Mouse (Mus musculus): ENCODE data around the gene Nsf.

Gene Nsf

GRCm38 (mm10) chr11:103937976-103938728 is 15.7 kb downstream of the Nsf start:
- no peak for DNase-seq

- peak; percentile 54 for DNase-seq
Measured at GRCm38 (mm10) chr11:103937451-103937850, 16.4 kb downstream of the Nsf start.

GRCm38 (mm10) chr11:103935717-103936116 is 18.1 kb downstream of the Nsf start:
- DNase-seq = no peak

GRCm38 (mm10) chr11:103933886-103934285 is 20.0 kb downstream of the Nsf start:
- no peak for DNase-seq

- no peak for DNase-seq
Measured at GRCm38 (mm10) chr11:103923957-103924356, 29.9 kb downstream of the Nsf start.

DNA sequence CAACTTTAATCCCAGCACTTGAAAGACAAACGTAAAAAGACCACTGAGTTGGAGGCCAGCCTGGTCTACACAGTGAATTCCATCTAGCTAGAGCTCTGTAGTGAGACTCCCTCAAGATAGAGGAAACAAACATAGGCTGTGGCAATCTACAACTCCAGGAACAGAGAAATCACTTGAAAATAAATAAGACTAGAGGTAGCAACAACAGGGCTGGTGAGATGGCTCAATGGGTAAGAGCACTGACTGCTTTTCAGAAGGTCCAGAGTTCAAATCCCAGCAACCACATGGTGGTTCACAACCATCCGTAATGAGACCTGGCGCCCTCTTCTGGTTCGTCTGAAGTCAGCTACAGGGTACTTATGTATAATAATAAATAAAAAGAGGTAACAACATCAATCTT is 30.6 kb downstream of the Nsf start:
- DNase-seq = no peak

GRCm38 (mm10) chr11:103922812-103923211 is 31.0 kb downstream of the Nsf start:
- no peak for DNase-seq

DNA sequence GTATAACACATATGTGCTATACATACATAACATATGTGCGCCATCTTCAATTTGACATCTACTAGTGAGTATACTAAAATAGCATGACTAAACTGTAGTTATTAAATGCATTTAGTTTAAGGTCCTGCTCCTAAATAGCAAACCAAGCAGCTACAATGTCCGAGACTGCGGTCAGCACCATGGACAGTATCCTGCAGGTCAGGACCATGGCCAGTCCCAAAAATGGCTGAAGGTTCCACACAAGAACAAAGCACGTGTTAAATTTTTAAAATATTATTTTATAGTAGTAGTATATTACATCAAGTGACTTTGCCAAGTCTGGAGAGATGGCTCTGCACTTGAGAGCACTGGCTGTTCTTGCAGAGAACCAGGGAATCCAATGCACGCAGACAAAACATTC is 33.2 kb downstream of the Nsf start:
- DNase-seq = no peak

DNA sequence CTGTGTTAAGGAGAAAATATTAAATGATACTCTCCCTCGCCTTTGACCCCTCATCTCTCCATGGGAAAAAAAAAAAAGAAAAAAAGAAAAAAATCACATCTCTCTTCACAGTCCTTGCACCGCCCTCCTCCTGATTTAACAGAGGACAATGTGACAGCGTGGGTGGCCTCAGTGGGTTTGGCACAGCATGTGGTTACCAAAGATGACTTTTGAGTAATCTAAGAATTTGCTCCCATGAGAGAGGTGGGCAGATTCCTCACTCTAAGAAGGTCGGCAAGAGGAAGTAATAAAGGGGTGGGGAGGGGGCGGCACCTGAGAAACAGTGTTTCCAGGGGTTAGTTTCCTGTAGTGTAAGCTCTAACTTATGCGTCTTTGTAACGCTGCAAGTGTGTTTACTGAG is 37.0 kb downstream of the Nsf start:
- peak; percentile 51 for DNase-seq

DNA sequence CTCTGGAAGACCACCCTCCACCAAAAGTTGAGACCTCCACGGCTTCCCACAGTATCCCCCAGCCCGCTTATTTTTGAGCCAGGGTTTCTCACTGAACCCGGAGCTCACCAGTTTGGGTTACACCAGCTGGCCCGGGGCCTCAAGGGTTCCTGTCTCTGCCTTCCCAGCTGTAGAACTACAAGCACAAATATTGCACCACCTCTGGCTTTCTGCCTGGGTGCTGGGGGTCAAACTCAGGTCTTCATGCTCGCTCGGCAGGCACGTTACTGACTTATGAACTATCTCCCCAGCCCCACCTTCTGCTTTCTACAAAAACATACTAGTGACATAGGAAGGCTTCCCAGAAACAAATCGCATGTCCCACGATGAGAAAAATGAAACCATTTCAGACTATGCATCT is 38.2 kb downstream of the Nsf start:
- no peak for DNase-seq

GRCm38 (mm10) chr11:103910993-103911585 is 42.8 kb downstream of the Nsf start:
- no peak for DNase-seq

GRCm38 (mm10) chr11:103910531-103910930 is 43.3 kb downstream of the Nsf start:
- DNase-seq = no peak

DNA sequence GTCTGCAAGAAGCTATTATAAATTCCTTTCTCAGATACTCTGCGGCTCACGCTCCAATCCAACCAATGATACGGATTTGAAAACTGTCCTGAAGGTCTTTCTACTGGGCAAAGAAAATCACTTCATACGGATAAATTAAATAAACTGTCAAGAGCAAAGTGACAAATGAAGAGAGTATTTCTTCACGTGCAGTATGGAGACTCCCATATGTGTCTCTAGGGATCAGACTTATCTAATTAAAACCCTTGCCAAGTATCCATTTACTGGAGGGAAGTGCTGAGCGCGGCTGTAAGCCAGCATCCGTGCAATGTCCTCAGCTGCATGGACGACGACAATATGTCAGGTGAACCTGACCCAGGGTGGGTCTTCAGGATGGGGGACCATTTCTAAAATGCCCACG is 44.0 kb downstream of the Nsf start:
- no peak for DNase-seq

DNA sequence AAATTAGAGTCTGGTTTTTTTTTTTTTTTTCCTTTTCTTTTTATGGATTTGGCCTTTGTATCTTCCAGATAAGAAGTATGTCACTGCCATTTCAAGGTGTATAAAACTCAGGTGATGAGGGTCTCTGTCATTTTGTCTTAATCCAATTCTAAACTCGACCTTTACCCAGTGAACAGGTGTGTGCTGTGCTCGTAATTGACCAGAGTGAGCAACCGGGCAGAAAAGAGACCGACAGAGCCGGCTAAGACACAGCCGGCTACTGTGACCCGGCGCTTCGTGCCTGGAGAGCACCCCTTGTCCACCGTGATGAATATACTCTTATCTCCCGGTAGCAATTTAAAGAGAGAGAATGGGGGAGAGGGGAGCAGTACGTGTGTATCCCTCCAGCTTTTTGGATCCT is 44.5 kb downstream of the Nsf start:
- DNase-seq = no peak

DNA sequence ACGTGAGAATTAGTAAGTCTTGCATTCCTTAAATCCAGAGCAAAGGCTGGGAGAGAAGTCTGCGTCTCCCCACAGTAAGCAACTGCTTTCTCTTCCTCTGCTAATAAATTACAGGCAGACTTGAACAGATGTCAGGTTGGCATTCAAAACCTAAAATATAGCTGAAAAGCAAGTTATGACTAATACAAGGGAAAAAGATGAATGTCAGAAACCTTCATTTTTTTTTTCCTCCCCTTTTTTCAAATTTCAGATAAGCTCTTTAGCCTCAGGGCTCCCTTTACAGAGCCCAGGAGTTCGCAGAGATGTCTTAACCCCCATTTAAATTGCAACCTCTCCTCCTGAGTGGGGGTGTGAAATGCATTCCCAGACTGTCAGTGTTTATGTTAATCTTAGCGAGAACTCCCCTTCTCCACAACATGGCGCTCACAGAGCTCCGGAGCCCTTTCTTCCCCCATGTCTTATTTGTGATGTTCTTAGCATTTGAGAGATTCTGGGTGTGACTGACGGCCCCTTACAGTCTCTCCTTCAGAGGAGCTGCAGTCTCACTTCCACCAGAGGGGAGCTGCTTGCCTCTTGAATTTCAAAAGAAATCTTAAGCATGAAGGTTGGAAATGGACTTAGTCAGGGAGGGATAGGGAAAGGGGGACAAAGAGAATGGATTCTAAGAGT is 47.7 kb downstream of the Nsf start:
- no peak for DNase-seq

- DNase-seq = no peak
Measured at GRCm38 (mm10) chr11:103905506-103905905, 48.4 kb downstream of the Nsf start.

- DNase-seq = no peak
Measured at GRCm38 (mm10) chr11:103901581-103901966, 52.3 kb downstream of the Nsf start.

DNA sequence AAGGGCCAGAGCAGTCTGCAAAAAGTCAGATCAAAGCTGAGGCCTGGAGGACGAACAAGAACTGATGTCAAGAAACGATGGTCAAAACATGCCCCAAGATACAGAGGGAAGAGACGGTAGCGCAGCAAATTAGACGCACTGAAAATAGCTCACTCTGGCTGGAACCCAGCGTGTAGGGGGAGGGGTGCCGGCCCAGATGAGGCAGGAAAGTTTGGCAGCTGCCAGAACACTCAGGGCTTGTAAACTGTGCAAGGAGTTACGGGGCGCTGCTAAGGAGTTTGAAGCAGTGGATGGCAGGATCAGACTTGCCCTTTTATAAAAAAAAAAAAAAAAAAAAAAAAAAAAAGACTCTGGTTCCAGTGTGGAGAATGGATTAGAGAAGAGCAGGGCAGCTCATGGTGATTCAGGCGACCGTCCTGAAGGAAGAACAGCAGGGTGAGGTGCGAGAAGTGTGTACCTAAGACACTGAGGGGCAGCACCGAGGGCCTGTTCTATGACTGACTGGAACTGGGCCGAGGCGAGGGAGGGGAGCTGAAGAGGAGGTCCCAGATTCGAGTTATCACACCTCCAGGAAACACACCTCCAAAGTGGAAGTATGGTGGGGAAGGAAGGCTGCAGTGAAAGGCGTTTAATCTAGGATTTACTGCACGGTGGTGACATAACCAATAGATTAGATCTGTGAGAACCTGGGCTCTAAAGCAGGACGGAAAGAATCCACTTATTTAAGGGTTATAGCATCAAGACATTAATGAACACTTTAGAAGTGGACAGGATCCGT is 52.9 kb downstream of the Nsf start:
- DNase-seq = no peak

GRCm38 (mm10) chr11:103896966-103897750 is 56.7 kb downstream of the Nsf start:
- no peak for DNase-seq

GRCm38 (mm10) chr11:103896056-103896455 is 57.8 kb downstream of the Nsf start:
- DNase-seq = no peak

- no peak for DNase-seq
Measured at GRCm38 (mm10) chr11:103892831-103893230, 61.0 kb downstream of the Nsf start.

GRCm38 (mm10) chr11:103891781-103892180 is 62.1 kb downstream of the Nsf start:
- DNase-seq = no peak

Measured in right cerebral cortex, adult 18-20 months (tissue).